Mouse (Mus musculus) limb, embryonic 13.5 days (tissue): ENCODE data around the gene Foxo6. TPM values are rescaled to one million over a fixed set of nuclear protein-coding genes. Genes with fewer than 3 reads are reported as not detected.

ENCODE experiments used
- ATAC-seq: fragments of 200-750 bp; cut with Nextera tagmentation; 2 replicates; pipeline ENCODE4 v1.8.0; 2017; ENCODE audit warnings: low read depth, moderate number of reproducible peaks, moderate TSS enrichment; ENCODE audit not compliant: low FRiP score
- H3K27ac ChIP-seq: fragments of 300-500 bp; sonication (generic); 2 replicates; pipeline ENCODE4 v1.5.1; 2015; ENCODE audit warnings: inconsistent platforms, mild to moderate bottlenecking, moderate library complexity
- H3K27me3 ChIP-seq: fragments of 300-500 bp; sonication (generic); 2 replicates; pipeline ENCODE4 v1.6.1; 2015; ENCODE audit warnings: mild to moderate bottlenecking, inconsistent platforms
- H3K36me3 ChIP-seq: fragments of 300-500 bp; sonication (generic); 2 replicates; pipeline ENCODE4 v1.6.1; 2015; ENCODE audit warnings: inconsistent platforms, mild to moderate bottlenecking, moderate library complexity
- H3K4me1 ChIP-seq: fragments of 300-500 bp; sonication (generic); 2 replicates; pipeline ENCODE4 v1.6.1; 2015; ENCODE audit warnings: inconsistent platforms
- H3K4me2 ChIP-seq: fragments of 300-500 bp; sonication (generic); replicated peaks from 2 replicates; pipeline ENCODE4 v1.6.1; 2015; ENCODE audit warnings: inconsistent platforms, mild to moderate bottlenecking, moderate library complexity
- H3K4me3 ChIP-seq: fragments of 300-500 bp; sonication (generic); 2 replicates; pipeline ENCODE4 v1.5.1; 2015; ENCODE audit warnings: moderate library complexity, mild to moderate bottlenecking, inconsistent platforms
- H3K9ac ChIP-seq: fragments of 300-500 bp; sonication (generic); 2 replicates; pipeline ENCODE4 v1.6.1; 2015; ENCODE audit warnings: mild to moderate bottlenecking, inconsistent platforms
- H3K9me3 ChIP-seq: fragments of 300-500 bp; sonication (generic); 2 replicates; pipeline ENCODE4 v1.6.1; 2016; ENCODE audit warnings: inconsistent platforms
- WGBS: fragments of 180-500 bp; shearing (Covaris S2); methylation state at CpG from one replicate; pipeline ENCODE4 v1.1.7; 2015; 5-methylcytosine and 5-hydroxymethylcytosine counted together
- polyA plus RNA-seq: library from polyadenylated mRNA; unstranded; fragments of >200 nt; fragmentation: Nextera tagmentation; extraction: Ambion mirVana; gene quantifications from 2 replicates; pipeline ENCODE4 v1.2.1, GENCODE M21; 2015

The Foxo6 gene
- polyA plus RNA-seq, 1 experiment from 2014 or later: 0.05 TPM

DNA sequence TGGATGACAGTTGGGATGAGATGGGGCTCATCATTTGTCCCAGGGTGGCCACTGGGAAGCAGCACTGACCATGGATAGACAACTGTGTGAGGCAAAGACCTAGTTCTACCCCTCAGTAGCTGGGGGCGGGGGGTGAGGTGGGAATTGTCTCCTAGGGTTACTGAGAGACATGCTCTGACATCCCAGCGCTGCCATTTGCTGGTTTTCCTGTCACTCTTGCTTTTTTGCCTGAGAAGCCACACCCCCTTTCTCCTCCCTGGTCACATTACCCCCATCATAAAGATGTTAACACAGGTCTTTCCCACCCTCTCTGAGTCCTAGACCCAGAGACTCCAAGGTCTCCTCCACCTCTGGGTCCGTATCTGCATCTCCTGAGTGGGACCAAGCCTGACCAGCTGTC, 47.7 kb downstream of the Foxo6 start:
- Histone ChIP-seq H3K36me3 (no peaks in the 10 kb centered on the region), H3K27ac (no peak overlapping the region), H3K4me3 (no peak overlapping the region), H3K4me1 (peaks cover 13% of the 10 kb centered on the region), H3K27me3 (peaks cover 28% of the 10 kb centered on the region), H3K9ac (no peak overlapping the region), H3K4me2 (no peak overlapping the region), H3K9me3 (no peaks in the 10 kb centered on the region)
- ATAC-seq: no peak
- 56% methylated on average over 3 of the region's 3 CpGs for WGBS

DNA sequence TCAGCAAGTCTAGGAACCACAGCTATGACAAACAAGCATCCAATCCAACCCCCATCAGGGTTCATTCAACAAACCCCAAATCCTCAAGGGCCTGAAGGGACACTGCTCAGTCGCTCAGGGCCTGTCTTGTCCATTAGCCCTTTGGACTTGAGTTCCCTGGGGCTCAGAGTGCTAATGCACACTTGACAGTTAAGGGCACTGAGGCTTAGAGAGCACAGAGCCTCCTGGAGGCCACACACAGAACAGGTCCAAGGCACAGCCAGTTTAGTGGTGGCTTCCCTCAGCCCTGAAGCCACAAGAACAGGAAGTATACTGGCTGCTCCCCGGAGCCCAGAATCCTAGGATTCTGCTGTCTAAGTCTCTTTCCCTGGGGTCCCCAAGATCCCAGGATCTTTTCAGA, 53.9 kb downstream of the Foxo6 start:
- ATAC-seq: no peak
- no peak overlapping the region for H3K4me3 ChIP-seq

DNA sequence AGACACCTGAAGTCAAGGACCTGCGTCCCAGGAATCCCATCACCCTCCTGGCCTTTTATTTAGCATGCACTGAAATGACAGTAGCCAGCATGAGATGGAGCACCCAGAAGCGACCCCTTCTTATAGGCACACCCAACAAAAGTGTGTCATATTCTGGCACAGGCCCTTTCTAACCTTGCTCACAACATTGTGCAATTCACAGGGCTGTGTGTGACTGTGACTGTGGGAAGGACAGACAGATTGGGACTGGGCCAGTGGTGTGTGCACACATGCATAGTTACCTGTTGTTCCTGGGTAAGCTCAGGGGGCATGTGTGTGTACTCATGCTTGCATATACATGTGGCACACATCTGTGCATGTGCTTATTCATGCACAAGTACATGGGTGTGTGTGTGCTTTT, 54.6 kb downstream of the Foxo6 start:
- no peak for ATAC-seq
- H3K9me3 ChIP-seq: no peaks in the 10 kb centered on the region
- H3K27ac ChIP-seq: no peak overlapping the region
- H3K36me3 ChIP-seq: no peaks in the 10 kb centered on the region
- WGBS: 84% methylated on average over 2 of the region's 2 CpGs
- no peak overlapping the region for H3K9ac ChIP-seq
- peaks cover 8% of the 10 kb centered on the region; the same call in 1 of the 2 replicates for H3K27me3 ChIP-seq
- peaks cover 4% of the 10 kb centered on the region; the same call in 1 of the 2 replicates for H3K4me1 ChIP-seq
- H3K4me2 ChIP-seq: no peak overlapping the region
- no peak overlapping the region for H3K4me3 ChIP-seq

More for the DNA sequence above, 53.9 kb downstream of the Foxo6 start:
- Histone ChIP-seq H3K9ac (no peak overlapping the region), H3K4me1 (peaks cover 4% of the 10 kb centered on the region; the same call in 1 of the 2 replicates), H3K27me3 (peaks cover 8% of the 10 kb centered on the region; the same call in 1 of the 2 replicates), H3K9me3 (no peaks in the 10 kb centered on the region), H3K36me3 (no peaks in the 10 kb centered on the region), H3K27ac (no peak overlapping the region), H3K4me2 (no peak overlapping the region)
- WGBS: 60% methylated on average over 2 of the region's 2 CpGs

DNA sequence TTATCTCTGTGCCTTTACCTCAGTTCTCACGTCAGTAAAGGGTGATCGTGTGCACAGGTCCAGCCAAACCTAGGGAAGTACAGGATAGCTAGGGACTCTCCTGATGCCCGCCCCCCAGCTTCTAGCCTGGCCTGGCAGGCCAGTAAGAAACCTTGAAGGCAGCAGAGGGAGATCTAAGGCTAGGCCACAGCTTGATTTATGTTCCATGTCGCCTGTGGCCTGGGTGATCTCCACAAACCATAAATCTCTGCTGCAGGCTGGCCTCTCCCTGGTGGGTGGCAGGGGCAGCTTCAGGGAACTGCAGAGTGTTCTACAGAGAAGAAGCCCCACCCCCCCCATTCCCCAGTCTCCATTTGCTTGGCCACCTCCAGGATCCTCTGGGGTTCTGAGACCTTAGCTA, 55.2 kb downstream of the Foxo6 start:
- no peaks in the 10 kb centered on the region for H3K4me1 ChIP-seq

DNA sequence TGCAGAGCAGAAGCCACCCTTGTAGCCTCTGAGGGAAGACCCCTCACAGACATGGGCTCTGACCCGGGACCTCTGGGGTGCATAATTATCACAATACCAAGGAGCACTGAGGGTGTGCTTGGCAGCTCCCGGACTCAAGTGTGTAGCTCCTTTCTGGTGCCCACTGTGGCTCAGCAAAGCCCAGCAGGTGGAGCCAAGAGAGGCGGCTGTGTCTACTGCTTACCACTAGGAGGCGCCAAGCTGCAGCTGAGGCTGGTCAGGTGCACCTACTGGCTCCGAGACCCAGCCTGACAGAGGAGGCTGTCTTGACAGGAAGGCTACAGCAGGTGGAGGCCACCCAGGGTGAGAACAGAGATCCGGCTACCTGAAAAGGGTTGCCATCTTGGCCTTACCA, 56.9 kb downstream of the Foxo6 start:
- Histone ChIP-seq H3K27ac (no peak overlapping the region), H3K4me1 (no peaks in the 10 kb centered on the region), H3K9me3 (no peaks in the 10 kb centered on the region), H3K4me2 (no peak overlapping the region), H3K4me3 (no peak overlapping the region), H3K27me3 (0 out of 2 replicates have a peak, but pooled peaks cover 8% of the 10 kb centered on the region), H3K36me3 (no peaks in the 10 kb centered on the region), H3K9ac (no peak overlapping the region)
- ATAC-seq: no peak
- 17% methylated on average over 6 of the region's 6 CpGs for WGBS

More for the DNA sequence above, 55.2 kb downstream of the Foxo6 start:
- Histone ChIP-seq H3K27ac (no peak overlapping the region), H3K27me3 (peaks cover 8% of the 10 kb centered on the region; the same call in 1 of the 2 replicates), H3K36me3 (no peaks in the 10 kb centered on the region), H3K9ac (no peak overlapping the region), H3K4me3 (no peak overlapping the region), H3K9me3 (no peaks in the 10 kb centered on the region), H3K4me2 (no peak overlapping the region)
- WGBS: 28% methylated on average over 4 of the region's 4 CpGs
- ATAC-seq: no peak

DNA sequence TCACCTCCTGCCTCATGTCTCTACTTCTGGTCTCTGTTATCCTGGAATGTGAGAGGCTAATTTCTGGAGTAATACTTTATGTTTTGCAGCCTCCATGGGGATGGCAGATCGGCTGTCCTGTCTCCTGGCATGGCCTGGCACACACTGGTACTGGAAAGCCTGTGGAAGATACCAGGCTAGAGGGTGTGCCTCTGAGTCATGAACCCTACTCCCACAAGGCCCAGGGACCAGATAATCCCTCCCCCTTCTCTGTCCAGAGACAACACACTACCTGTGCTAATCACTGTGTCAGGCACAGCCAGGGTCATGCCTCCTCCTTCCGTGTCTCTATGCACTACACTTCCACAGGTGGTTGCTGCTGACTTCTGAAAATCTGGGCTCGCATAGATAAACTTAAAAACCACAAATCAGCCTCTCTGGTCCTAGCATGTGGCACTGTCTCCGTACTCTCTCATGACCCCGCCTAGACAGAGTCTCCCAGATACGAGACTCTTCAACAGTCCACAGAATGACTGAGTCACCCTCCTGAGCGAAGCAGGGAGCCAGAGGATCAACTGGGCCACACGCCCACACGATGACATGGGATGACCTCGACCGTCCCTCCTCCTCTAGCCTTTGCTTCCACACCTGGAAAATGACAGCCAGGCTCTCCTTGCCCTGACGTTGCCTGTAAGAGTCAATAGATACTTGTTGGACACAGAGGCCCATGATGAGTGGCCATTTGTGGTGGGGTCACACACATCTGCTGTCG, 57.5 kb downstream of the Foxo6 start:
- H3K27ac ChIP-seq: no peak overlapping the region
- WGBS: 81% methylated on average over 13 of the region's 13 CpGs
- H3K36me3 ChIP-seq: no peaks in the 10 kb centered on the region
- H3K4me2 ChIP-seq: no peak overlapping the region
- H3K27me3 ChIP-seq: 0 out of 2 replicates have a peak, but pooled peaks cover 8% of the 10 kb centered on the region
- H3K9me3 ChIP-seq: no peaks in the 10 kb centered on the region
- ATAC-seq: no peak
- H3K4me3 ChIP-seq: no peak overlapping the region
- no peaks in the 10 kb centered on the region for H3K4me1 ChIP-seq
- no peak overlapping the region for H3K9ac ChIP-seq

DNA sequence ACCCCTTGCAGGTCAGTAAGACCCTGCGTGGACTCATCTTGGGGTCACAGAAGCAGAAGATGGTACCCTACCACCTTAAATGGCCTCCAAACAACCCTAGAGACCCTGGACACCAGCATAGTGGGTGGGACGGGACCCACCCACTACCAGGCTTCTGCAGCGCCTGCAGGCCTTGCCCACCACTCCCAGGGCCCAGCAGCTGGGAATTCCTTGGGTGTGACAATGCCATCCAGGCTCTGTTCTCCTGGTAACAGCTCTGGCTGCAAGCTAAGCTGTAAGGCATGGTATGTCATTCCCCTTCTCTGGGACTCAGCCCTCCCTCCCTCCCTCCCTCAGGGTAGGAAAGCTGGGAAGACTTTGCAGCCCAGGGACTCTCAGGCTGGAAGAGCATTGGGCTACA, 58.5 kb downstream of the Foxo6 start:
- Histone ChIP-seq H3K4me1 (0 out of 2 replicates have a peak, but pooled peaks cover under 1% of the 10 kb centered on the region), H3K9ac (no peak overlapping the region), H3K9me3 (no peaks in the 10 kb centered on the region), H3K27me3 (0 out of 2 replicates have a peak, but pooled peaks cover 8% of the 10 kb centered on the region), H3K4me3 (no peak overlapping the region), H3K27ac (no peak overlapping the region), H3K36me3 (no peaks in the 10 kb centered on the region), H3K4me2 (no peak overlapping the region)
- ATAC-seq: no peak
- 91% methylated on average over 3 of the region's 3 CpGs for WGBS

DNA sequence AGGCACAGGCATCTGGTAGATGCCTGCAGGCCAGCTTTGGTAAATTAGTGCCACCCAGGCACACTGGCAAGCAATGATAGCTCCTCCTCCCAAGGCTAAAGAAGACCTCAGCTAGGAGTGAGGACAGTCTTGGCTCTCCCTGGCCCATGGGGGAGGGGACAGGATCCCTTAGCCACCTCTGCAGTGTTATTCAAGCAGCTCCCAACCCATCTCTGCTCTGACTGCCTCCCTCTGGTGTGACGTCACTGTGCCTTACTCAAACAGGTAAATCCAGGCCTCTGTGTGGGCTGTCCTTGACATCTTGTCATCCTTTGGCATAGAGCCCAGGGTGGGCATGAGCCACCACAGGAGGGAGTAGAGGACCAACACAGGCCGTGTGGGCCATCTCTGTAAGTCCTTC, 59.9 kb downstream of the Foxo6 start:
- Histone ChIP-seq H3K4me3 (no peak overlapping the region), H3K27ac (no peak overlapping the region), H3K9ac (no peak overlapping the region), H3K27me3 (0 out of 2 replicates have a peak, but pooled peaks cover 8% of the 10 kb centered on the region), H3K9me3 (no peaks in the 10 kb centered on the region), H3K4me2 (no peak overlapping the region), H3K36me3 (no peaks in the 10 kb centered on the region), H3K4me1 (peaks cover 7% of the 10 kb centered on the region; the same call in 1 of the 2 replicates)
- 58% methylated on average over 2 of the region's 2 CpGs for WGBS
- ATAC-seq: no peak

DNA sequence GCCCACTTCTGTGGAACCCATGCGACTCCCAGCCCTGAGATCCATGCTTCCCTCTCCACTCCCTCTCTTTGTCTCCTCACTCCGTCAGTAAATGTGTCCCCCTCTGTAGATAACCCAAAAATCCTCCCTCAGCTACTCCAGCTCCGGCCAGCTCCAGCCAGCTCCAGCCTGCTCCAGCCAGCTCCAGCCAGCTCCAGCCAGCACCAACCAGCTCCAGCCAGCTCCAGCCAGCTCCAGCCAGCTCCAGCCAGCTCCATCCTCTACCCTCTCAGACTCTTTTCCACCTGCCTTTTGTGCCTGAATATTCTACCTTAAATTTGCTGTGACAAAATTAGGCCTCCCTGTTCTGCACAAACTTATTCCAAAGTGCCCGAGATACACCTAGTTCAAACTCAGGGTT, 60.5 kb downstream of the Foxo6 start:
- 84% methylated on average over 4 of the region's 4 CpGs for WGBS
- no peak for ATAC-seq
- H3K27me3 ChIP-seq: 0 out of 2 replicates have a peak, but pooled peaks cover 8% of the 10 kb centered on the region
- no peaks in the 10 kb centered on the region for H3K9me3 ChIP-seq
- H3K27ac ChIP-seq: no peak overlapping the region
- peaks cover 10% of the 10 kb centered on the region; the same call in 1 of the 2 replicates for H3K4me1 ChIP-seq
- no peak overlapping the region for H3K4me3 ChIP-seq
- H3K4me2 ChIP-seq: no peak overlapping the region
- no peak overlapping the region for H3K9ac ChIP-seq
- no peaks in the 10 kb centered on the region for H3K36me3 ChIP-seq

DNA sequence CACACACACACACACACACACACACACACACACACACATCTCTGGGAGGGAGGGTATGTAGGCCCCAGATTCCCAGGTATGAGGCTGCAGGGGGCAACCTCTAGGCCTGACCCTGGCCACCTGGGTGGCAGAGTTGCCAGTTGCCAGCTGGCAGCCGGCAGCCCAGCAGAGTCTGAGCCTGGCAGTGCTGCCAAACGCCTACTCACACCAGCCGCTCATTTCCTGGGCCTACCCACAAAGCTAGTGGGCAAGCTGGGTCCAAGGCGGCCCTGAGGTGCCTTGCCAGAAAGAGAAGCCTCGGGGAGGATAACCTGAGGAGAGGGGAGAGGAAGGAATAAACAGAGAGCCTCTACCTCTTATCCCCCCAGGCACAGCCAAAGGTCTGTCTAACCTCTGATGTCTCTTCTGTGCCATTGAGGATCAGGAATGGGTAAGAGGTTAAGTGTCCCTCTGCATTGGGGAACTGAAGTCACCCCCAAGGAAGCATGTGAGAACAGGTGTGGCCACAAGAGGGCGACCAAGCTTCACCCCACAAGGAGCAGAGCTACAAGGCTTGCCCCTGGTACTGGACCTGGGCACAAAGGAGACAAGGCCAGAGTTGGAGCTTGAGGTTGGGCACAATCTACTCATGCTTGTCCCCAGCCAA, 61.9 kb downstream of the Foxo6 start:
- H3K27me3 ChIP-seq: 0 out of 2 replicates have a peak, but pooled peaks cover 3% of the 10 kb centered on the region
- no peaks in the 10 kb centered on the region for H3K36me3 ChIP-seq
- no peak overlapping the region for H3K4me2 ChIP-seq
- no peak overlapping the region for H3K9ac ChIP-seq
- no peak overlapping the region for H3K27ac ChIP-seq
- H3K4me1 ChIP-seq: peaks cover 12% of the 10 kb centered on the region; the same call in 1 of the 2 replicates
- 55% methylated on average over 6 of the region's 6 CpGs for WGBS
- no peaks in the 10 kb centered on the region for H3K9me3 ChIP-seq
- no peak overlapping the region for H3K4me3 ChIP-seq
- no peak for ATAC-seq

DNA sequence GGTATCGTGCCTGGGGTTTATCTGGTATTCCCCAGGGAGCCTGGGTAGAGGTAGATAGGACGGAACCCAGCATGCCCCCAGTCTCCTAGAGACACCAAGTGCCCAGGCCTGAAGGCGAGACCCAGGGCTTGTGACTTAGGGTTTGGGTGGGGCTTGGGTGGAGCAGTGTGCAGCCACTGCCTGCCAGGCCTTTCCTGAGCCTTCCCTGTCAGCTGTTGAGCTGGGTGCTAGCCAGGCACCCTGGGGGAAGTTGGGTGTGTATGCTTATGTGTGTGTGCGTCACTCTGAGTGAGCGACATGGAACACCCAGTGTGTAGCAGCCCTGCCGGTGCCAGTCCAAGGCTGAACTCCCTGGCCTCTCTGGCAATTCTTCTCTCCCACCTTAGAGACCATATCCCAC, 63.3 kb downstream of the Foxo6 start:
- H3K4me2 ChIP-seq: no peak overlapping the region
- ATAC-seq: no peak
- H3K27ac ChIP-seq: no peak overlapping the region
- H3K4me1 ChIP-seq: peaks cover 12% of the 10 kb centered on the region; the same call in 1 of the 2 replicates
- H3K36me3 ChIP-seq: no peaks in the 10 kb centered on the region
- H3K9me3 ChIP-seq: no peaks in the 10 kb centered on the region
- H3K4me3 ChIP-seq: no peak overlapping the region
- no peaks in the 10 kb centered on the region for H3K27me3 ChIP-seq
- WGBS: 88% methylated on average over 6 of the region's 6 CpGs
- no peak overlapping the region; the same call in 1 of the 2 replicates for H3K9ac ChIP-seq

DNA sequence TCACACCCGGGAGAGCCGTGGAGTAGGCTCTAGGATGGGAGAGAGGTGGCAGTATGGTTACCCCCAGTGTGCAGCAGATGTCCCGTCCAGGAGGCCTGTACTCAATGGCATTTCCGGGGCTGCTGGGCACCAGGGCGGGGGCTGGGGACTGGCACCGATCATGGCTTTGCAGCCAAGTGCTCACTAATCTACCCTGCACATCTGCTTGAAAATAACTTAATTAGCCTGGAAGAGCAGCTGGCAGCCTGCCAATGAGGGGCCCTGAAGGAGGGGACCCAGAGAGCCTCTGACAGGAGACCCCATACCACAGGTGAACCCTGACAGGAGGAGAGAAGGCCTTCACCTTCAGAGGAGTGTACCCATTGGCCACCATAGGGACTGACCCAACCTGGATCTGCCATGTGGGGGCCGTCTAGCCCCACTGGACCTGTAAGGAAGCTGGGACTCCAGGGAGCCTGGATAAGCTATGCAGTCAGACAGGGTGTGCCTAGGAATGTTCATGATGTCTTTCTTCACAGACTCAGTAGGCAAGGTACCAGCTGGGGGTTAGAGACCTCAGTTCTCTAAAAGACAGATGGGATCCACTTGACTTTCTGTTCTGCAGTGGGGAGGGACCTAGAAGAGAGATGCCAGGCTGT, 63.9 kb downstream of the Foxo6 start:
- Histone ChIP-seq H3K4me2 (no peak overlapping the region), H3K9me3 (no peaks in the 10 kb centered on the region), H3K4me3 (no peak overlapping the region), H3K4me1 (peaks cover 12% of the 10 kb centered on the region; the same call in 1 of the 2 replicates), H3K27ac (no peak overlapping the region), H3K36me3 (no peaks in the 10 kb centered on the region), H3K27me3 (no peaks in the 10 kb centered on the region), H3K9ac (no peak overlapping the region)
- 69% methylated on average over 7 of the region's 7 CpGs for WGBS
- no peak for ATAC-seq
